Mouse (Mus musculus) CH12.LX (cell line): Measurements from ENCODE around the gene Actr5. TPM values are rescaled to one million over a fixed set of nuclear protein-coding genes. Genes with fewer than 3 reads are reported as not detected.

ENCODE experiments used
- DNase-seq: peaks from one replicate; pipeline ENCODE4 v3.0.0-alpha.2; 2013; ENCODE audit errors: extremely low read depth
- H3K27ac ChIP-seq: 2 replicates; pipeline ENCODE4 v1.5.1; 2012; ENCODE audit warnings: low read depth, mild to moderate bottlenecking, control low read depth, moderate library complexity; ENCODE audit not compliant: insufficient read depth
- H3K27me3 ChIP-seq: replicated peaks from 2 replicates; pipeline ENCODE3; 2012; ENCODE audit warnings: inconsistent platforms
- H3K36me3 ChIP-seq, 2 experiments: replicated peaks in 1 of 2; 2 replicates each; pipeline versions ENCODE3 to v1.6.1; 2012; ENCODE audit warnings: inconsistent platforms in 1 of 2, low read length in 1 of 2, mild to moderate bottlenecking in 1 of 2, mixed read lengths in 1 of 2, moderate library complexity in 1 of 2; ENCODE audit not compliant: control insufficient read depth in 1 of 2, insufficient read depth in 1 of 2
- H3K4me1 ChIP-seq, 2 experiments: 2 replicates each; pipeline ENCODE4 v1.6.1; 2012; ENCODE audit warnings: inconsistent platforms in 1 of 2, moderate library complexity in 1 of 2; ENCODE audit not compliant: insufficient read depth in 2 of 2, control insufficient read depth in 1 of 2
- H3K4me2 ChIP-seq: 2 replicates; pipeline ENCODE4 v1.6.1; 2012; ENCODE audit warnings: low read depth, mild to moderate bottlenecking, control low read depth; ENCODE audit not compliant: poor library complexity, insufficient read depth, severe bottlenecking
- H3K4me3 ChIP-seq, 3 experiments: fragments of 150-350 bp in 1 of 3; sonication (generic) in 1 of 3; replicated peaks in 1 of 3; 2 replicates each; pipeline versions ENCODE3 to v1.5.1; 2011 to 2012; ENCODE audit warnings: low read depth in 2 of 3, low read length in 2 of 3, mild to moderate bottlenecking in 2 of 3, moderate library complexity in 2 of 3, control low read depth in 1 of 3, improper control_type of control experiment in 1 of 3, inconsistent platforms in 1 of 3, mixed read lengths in 1 of 3; ENCODE audit not compliant: poor library complexity in 1 of 3
- H3K79me2 ChIP-seq: replicated peaks from 2 replicates; pipeline ENCODE4 v1.6.1; 2012; ENCODE audit warnings: mild to moderate bottlenecking, moderate library complexity; ENCODE audit not compliant: control insufficient read depth, poor library complexity, insufficient read depth, severe bottlenecking; ENCODE audit errors: extremely low read depth
- H3K9ac ChIP-seq: 2 replicates; pipeline ENCODE4 v1.6.1; 2012; ENCODE audit warnings: low read depth, mild to moderate bottlenecking, control low read depth, moderate library complexity; ENCODE audit not compliant: insufficient read depth
- H3K9me3 ChIP-seq: replicated peaks from 2 replicates; pipeline ENCODE3; 2012; ENCODE audit warnings: low read length, inconsistent platforms, mixed read lengths
- CHD2 ChIP-seq: IDR thresholded peaks from 2 replicates; pipeline ENCODE4 v1.6.1; 2011; ENCODE audit warnings: low read length, improper control_type of control experiment
- CTCF ChIP-seq, 2 experiments: IDR thresholded peaks in 1 of 2; conservative IDR thresholded peaks in 1 of 2; 2 replicates each; pipeline ENCODE4 v1.5.1; 2011 to 2012; ENCODE audit warnings: low read depth in 2 of 2, low read length in 2 of 2, improper control_type of control experiment in 1 of 2, inconsistent platforms in 1 of 2, mild to moderate bottlenecking in 1 of 2, moderate library complexity in 1 of 2
- EP300 ChIP-seq: IDR thresholded peaks from 2 replicates; pipeline ENCODE4 v1.6.1; 2011; ENCODE audit warnings: low read length, improper control_type of control experiment
- ETS1 ChIP-seq: conservative IDR thresholded peaks from 2 replicates; pipeline ENCODE4 v1.6.1; 2012; ENCODE audit warnings: low read depth, mild to moderate bottlenecking, inconsistent platforms, low read length, improper control_type of control experiment, moderate library complexity
- GABPA ChIP-seq: IDR thresholded peaks from 2 replicates; pipeline ENCODE4 v1.6.1; 2012; ENCODE audit warnings: low read depth, low read length, improper control_type of control experiment, inconsistent platforms; ENCODE audit not compliant: insufficient replicate concordance
- JUN ChIP-seq: IDR thresholded peaks from 2 replicates; pipeline ENCODE4 v1.6.1; 2011; ENCODE audit warnings: low read depth, mild to moderate bottlenecking, low read length, improper control_type of control experiment, moderate library complexity; ENCODE audit not compliant: insufficient read depth
- JUND ChIP-seq: conservative IDR thresholded peaks from 2 replicates; pipeline ENCODE4 v1.6.1; 2011; ENCODE audit warnings: low read depth, low read length, improper control_type of control experiment
- KAT2A ChIP-seq: IDR thresholded peaks from 2 replicates; pipeline ENCODE4 v1.6.1; 2012; ENCODE audit warnings: low read length, improper control_type of control experiment, inconsistent platforms; ENCODE audit not compliant: insufficient replicate concordance
- MAFK ChIP-seq: IDR thresholded peaks from 2 replicates; pipeline ENCODE4 v1.6.1; 2011; ENCODE audit warnings: low read length, improper control_type of control experiment; ENCODE audit not compliant: insufficient replicate concordance
- MAZ ChIP-seq: IDR thresholded peaks from 2 replicates; pipeline ENCODE4 v1.6.1; 2012; ENCODE audit warnings: low read depth, mild to moderate bottlenecking, inconsistent platforms, low read length, improper control_type of control experiment, moderate library complexity
- MEF2A ChIP-seq: IDR thresholded peaks from 2 replicates; pipeline ENCODE4 v1.6.1; 2014; ENCODE audit warnings: low read depth, mild to moderate bottlenecking, inconsistent platforms, low read length, improper control_type of control experiment, borderline replicate concordance
- MXI1 ChIP-seq: IDR thresholded peaks from 2 replicates; pipeline ENCODE4 v1.6.1; 2011; ENCODE audit warnings: mild to moderate bottlenecking, low read depth, low read length, improper control_type of control experiment
- MYC ChIP-seq: IDR thresholded peaks from 2 replicates; pipeline ENCODE4 v1.6.1; 2011; ENCODE audit warnings: low read depth, mild to moderate bottlenecking, improper control_type of control experiment, low read length
- NELFE ChIP-seq: IDR thresholded peaks from 2 replicates; pipeline ENCODE4 v1.6.1; 2011; ENCODE audit warnings: low read depth, low read length, improper control_type of control experiment
- SIN3A ChIP-seq: IDR thresholded peaks from 2 replicates; pipeline ENCODE4 v1.6.1; 2012; ENCODE audit warnings: low read length, improper control_type of control experiment, inconsistent platforms
- TBP ChIP-seq: conservative IDR thresholded peaks from 2 replicates; pipeline ENCODE4 v1.6.1; 2011; ENCODE audit warnings: low read depth, low read length, improper control_type of control experiment
- TCF12 ChIP-seq: IDR thresholded peaks from 2 replicates; pipeline ENCODE4 v1.6.1; 2014; ENCODE audit warnings: low read depth, mild to moderate bottlenecking, inconsistent platforms, low read length, improper control_type of control experiment
- ZC3H11A ChIP-seq: IDR thresholded peaks from 2 replicates; pipeline ENCODE4 v1.6.1; 2012; ENCODE audit warnings: low read depth, mild to moderate bottlenecking, inconsistent platforms, low read length, improper control_type of control experiment
- ZKSCAN1 ChIP-seq: IDR thresholded peaks from 2 replicates; pipeline ENCODE4 v1.6.1; 2012; ENCODE audit warnings: low read depth, inconsistent platforms, low read length, improper control_type of control experiment, borderline replicate concordance
- ZMIZ1 ChIP-seq: IDR thresholded peaks from 2 replicates; pipeline ENCODE4 v1.6.1; 2012; ENCODE audit warnings: low read depth, mild to moderate bottlenecking, inconsistent platforms, low read length, improper control_type of control experiment
- ZNF384 ChIP-seq: IDR thresholded peaks from 2 replicates; pipeline ENCODE4 v1.6.1; 2012; ENCODE audit warnings: low read depth, low read length, improper control_type of control experiment, inconsistent platforms
- dilution Hi-C: fragments of 300-500 bp; cut with MboI; formaldehyde crosslinking; loops from 2 replicates; pipeline ENCODE4 v1.14.3; 2020; ENCODE audit warnings: low sequenced_read_pairs; ENCODE audit not compliant: extremely low pct_unique_long_range_greater_than_20kb, extremely low pct_ligation_motif_present
- in situ Hi-C: fragments of 300-500 bp; cut with MboI; formaldehyde crosslinking; loops from 3 replicates; pipeline ENCODE4 v1.14.3; 2019; ENCODE audit warnings: low sequenced_read_pairs, low pct_ligation_motif_present, low pct_unique_long_range_greater_than_20kb, mixed read lengths
- polyA plus RNA-seq: library from polyadenylated mRNA; unstranded; fragments of >175 nt; gene quantifications from 2 replicates; pipeline ENCODE4 v1.2.1, GENCODE M21; 2012; ENCODE audit warnings: low read depth; ENCODE audit not compliant: insufficient read length
- total RNA-seq, 2 experiments: library from RNA; depleted of rRNA; stranded (reverse); fragments of 300-350 nt in 1 of 2; fragments of >200 nt in 1 of 2; gene quantifications; 2 replicates each; pipeline ENCODE4 v1.2.3; 2012 to 2014

Actr5 gene
- total and polyA plus RNA-seq, 3 experiments, result 13.9 to 20.3 (median 19.8) TPM

DNA sequence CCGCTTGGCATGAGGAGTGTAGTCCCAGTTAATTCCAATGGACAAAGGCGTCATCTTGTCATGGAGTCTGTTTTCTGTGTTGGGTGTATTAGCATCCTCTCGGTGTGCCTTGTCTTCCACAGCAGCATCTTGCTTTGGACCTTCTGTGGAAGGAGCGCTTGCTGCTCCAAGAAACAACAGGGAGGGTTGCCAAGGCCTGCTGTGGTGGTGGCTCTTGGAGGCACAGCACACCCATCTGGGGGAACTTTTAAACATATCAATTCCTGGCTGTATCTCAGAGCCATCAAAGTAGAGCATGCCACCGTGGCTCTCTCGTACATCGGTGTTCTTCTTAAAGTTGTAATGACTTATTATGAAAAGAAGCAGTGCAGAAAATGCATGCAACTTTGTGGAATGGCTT, 54.4 kb downstream of the Actr5 start:
- TF ChIP-seq ZMIZ1, result no peak
- no peak for TF ChIP-seq TBP
- TF ChIP-seq MYC, result no peak
- TF ChIP-seq TCF12, result no peak
- no peak for TF ChIP-seq CTCF (conservative IDR thresholded peaks at IDR 0.05 in 1 of 2, IDR thresholded peaks at IDR 0.05 in 1 of 2; ENCODE audit: low read depth in 2 of 2, low read length in 2 of 2)
- peaks cover 49 to 95% of the 10 kb centered on the region in 2 experiments for H3K4me1 ChIP-seq
- in situ Hi-C loops (no loop called here), dilution Hi-C loops (no loop called here)
- H3K9me3 ChIP-seq, result no peaks in the 10 kb centered on the region
- H3K36me3 ChIP-seq, result peaks cover 6 to 65% of the 10 kb centered on the region in 2 experiments
- H3K27ac ChIP-seq, result peak overlapping the region; percentile 96
- DNase-seq, result no peak
- H3K27me3 ChIP-seq, result no peaks in the 10 kb centered on the region
- H3K4me3 ChIP-seq, result peak overlapping the region in 1 of 3 experiments; percentile 42
- peak overlapping the region; percentile 96 for H3K4me2 ChIP-seq
- peaks cover 91% of the 10 kb centered on the region for H3K79me2 ChIP-seq
- H3K9ac ChIP-seq, result peak overlapping the region; percentile 57; the same call in 1 of the 2 replicates

DNA sequence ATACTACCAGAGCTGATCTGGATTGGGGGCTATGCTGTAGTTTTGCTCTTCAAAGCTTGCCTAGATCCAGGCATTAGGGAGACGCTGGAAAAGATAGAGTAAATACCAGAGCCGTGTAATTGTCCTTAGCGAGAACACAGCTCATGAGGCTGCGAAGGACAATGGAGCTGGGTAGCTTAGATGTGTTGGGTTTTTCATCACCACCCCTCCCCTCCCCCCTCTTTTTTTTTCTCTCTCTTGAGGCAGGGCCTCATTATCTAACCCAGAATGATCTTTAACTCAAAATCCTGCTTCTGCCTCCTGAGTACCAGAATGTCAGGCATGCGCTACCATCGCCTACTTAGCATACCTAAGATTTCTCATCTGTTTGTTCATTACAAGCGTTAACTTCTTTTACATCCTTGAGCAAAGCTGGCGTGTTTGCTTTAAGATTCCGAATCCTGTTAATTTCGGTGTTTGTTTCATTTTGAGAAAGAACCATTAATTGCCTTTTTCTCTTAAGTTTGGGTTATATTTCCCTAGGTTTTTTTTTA, 55.7 kb downstream of the Actr5 start:
- no peaks in the 10 kb centered on the region for H3K9me3 ChIP-seq
- no peaks in the 10 kb centered on the region for H3K27me3 ChIP-seq
- TF ChIP-seq ZKSCAN1, result no peak
- no peak for TF ChIP-seq ETS1
- peak; percentile 33; the same call in 1 of the 2 replicates for TF ChIP-seq MXI1
- no peak for TF ChIP-seq MAFK
- no peak for TF ChIP-seq NELFE
- no peak for TF ChIP-seq GABPA
- peak; percentile 89 for TF ChIP-seq ZNF384
- TF ChIP-seq JUN, result no peak
- TF ChIP-seq JUND, result no peak
- TF ChIP-seq MAZ, result 0 out of 2 replicates have a peak, but pooled peaks have one; percentile 35
- TF ChIP-seq SIN3A, result no peak
- no peak for TF ChIP-seq KAT2A
- no peak for TF ChIP-seq ZMIZ1
- TF ChIP-seq CHD2, result peak; percentile 55; the same call in 1 of the 2 replicates
- TF ChIP-seq MEF2A, result no peak
- TF ChIP-seq ZC3H11A, result no peak
- 0 out of 2 replicates have a peak, but pooled peaks have one; percentile 19 for TF ChIP-seq EP300
- no peak for TF ChIP-seq TBP
- peaks cover 6 to 73% of the 10 kb centered on the region in 2 experiments for H3K36me3 ChIP-seq
- in situ Hi-C loops, result no loop called here
- H3K4me1 ChIP-seq, result peaks cover 57 to 96% of the 10 kb centered on the region in 2 experiments
- H3K79me2 ChIP-seq, result peaks cover 92% of the 10 kb centered on the region
- H3K4me3 ChIP-seq, result no peak overlapping the region
- H3K4me2 ChIP-seq, result peak overlapping the region; percentile 48
- H3K9ac ChIP-seq, result peak overlapping the region; percentile 28; the same call in 1 of the 2 replicates
- no peak for DNase-seq
- peak overlapping the region; percentile 11; the same call in 1 of the 2 replicates for H3K27ac ChIP-seq
- dilution Hi-C loops, result no loop called here
